Mouse (Mus musculus) retina, embryonic 14.5 days (tissue): ENCODE data around the gene Gpr162.
A peak's percentile ranks its signal among the peaks of the same experiment; 100 is the strongest.
"Not testable (repeated sequence)": the region's sequence is repeated elsewhere in the genome, so short reads cannot be mapped to it uniquely, and the experiment has no call there.

Experiments
- DNase-seq: peaks from one replicate; pipeline ENCODE4 v3.0.0-alpha.2; 2015; ENCODE audit warnings: low spot score

The Gpr162 gene

DNA sequence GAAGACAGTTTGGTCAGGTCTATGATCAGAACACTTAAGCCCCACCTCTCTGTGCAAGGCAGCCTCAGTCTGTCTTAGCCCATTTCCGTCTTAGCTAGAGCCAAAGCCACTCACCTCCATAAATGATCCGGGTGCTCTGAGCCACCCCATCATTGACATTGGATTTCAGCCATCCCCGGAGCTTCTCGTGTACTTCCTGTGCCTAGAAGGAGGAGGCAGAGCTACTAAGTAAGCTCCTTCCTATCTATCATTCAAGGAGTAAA is 52.4 kb downstream of the Gpr162 start:
- no peak for DNase-seq

DNA sequence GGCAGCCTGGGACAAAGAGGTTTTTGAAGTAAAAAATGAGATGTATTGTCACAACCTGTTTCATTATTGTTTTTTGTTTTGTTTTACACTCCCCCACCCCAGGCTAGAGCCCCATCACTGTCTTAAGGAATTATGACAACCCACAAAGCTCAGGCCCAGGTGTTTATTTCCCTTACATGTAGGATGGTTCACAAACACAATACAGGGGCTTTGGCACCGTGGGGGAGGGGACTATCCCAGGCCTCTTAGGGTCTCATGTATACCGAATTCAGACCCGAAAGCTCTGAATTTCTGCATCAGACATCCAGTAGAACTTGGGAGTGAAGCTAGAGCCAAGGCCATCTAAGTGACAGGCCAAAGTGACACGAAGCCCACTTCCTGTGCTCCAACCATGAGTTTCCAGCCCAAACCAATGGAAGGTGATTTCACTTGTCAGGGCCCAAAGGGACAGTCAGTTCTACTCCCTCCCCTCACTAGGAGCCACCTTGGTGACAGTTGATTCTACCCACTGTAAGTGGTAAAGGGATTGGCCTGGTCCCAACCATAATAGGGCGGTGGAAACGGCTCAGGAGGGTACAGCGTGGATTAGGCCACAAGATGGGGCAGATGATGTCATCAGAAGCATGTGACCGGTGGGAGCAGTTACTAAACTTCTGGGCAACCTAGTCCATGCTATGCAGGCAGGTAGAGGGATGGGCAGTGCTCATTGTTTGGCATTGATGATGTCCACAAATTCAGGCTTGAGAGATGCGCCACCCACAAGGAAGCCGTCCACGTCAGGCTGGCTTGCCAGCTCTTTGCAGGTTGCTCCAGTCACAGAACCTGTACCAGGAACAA is 53.0 kb downstream of the Gpr162 start:
- not testable (repeated sequence) for DNase-seq

DNA sequence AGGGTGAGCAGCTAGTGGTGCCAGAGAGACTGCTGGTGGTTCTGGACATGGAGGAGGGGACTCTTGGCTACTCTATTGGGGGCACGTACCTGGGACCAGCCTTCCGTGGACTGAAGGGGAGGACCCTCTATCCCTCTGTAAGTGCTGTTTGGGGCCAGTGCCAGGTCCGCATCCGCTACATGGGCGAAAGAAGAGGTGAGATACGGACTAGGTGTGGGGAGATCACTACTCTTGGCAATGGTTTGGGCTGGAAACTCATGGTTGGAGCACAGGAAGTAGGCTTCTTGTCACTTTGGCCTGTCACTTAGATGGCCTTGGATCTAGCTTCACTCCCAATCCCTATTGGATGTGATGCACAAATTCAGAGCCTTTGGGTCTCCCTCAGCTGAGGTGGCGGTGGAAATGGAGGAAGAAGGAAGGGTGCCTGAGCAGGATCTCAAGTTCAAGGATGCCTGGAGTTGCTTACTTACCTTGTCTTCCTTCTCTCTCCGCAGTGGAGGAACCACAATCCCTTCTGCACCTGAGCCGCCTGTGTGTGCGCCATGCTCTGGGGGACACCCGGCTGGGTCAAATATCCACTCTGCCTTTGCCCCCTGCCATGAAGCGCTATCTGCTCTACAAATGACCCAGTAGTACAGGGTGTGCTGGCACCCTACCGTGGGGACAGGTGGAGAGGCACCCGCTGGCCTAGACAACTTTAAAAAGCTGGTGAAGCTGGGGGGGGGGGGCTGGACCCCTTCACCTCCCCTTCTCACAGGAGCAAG is 53.8 kb downstream of the Gpr162 start:
- no peak for DNase-seq

DNA sequence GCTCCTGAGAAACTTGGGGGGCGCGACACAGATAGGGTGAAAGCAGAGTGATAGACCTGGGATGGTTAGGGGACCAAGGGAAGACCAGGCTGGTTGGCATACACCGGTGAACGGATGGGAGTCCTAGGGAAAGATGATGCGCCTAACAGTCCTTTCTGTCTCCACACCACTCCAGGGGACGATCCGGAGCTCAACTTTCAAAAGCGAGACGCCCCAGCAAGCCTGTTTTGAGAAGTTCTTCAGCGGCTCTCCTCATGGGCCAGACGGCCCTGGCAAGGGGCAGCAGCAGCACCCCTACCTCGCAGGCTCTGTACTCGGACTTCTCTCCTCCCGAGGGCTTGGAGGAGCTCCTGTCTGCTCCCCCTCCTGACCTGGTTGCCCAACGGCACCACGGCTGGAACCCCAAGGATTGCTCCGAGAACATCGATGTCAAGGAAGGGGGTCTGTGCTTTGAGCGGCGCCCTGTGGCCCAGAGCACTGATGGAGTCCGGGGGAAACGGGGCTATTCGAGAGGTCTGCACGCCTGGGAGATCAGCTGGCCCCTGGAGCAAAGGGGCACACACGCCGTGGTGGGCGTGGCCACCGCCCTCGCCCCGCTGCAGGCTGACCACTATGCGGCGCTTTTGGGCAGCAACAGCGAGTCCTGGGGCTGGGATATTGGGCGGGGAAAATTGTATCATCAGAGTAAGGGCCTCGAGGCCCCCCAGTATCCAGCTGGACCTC is 54.6 kb downstream of the Gpr162 start:
- peak; percentile 91 for DNase-seq
